Mouse (Mus musculus) lung, adult 10 weeks (tissue): ENCODE results near the gene Fdx1l. TPM values are rescaled to one million over a fixed set of nuclear protein-coding genes. Genes with fewer than 3 reads are reported as not detected.

ENCODE experiments used
- polyA plus RNA-seq: library from polyadenylated mRNA; stranded (reverse); fragments of 350-450 nt; fragmentation: Illumina TruSeq; extraction: RNeasy Lipid Tissue Mini Kit (QIAGEN cat#74804); gene quantifications from one replicate; pipeline ENCODE4 v1.2.3, GENCODE M21; 2014; ENCODE audit warnings: low read depth, low replicate concordance; ENCODE audit not compliant: insufficient read depth

The Fdx1l gene
- 40.1 TPM for polyA plus RNA-seq

GRCm38 (mm10) chr9:21073044-21073840 lies at the start of gene Fdx1l, which contains the start of gene Gm49373:
TSS of gene Fdx1l (minus strand) at chr9:21073614.
TSS of gene Gm49373 (minus strand) at chr9:21073096.

GRCm38 (mm10) chr9:21091707-21092320 lies 18.4 kb upstream of the Fdx1l start, which contains the start of the genes Gm38431 and Raver1:
TSS of gene Gm38431 (minus strand) at chr9:21091997.
TSS of gene Raver1 (minus strand) at chr9:21092008.

GRCm38 (mm10) chr9:21067006-21067684 lies 6.3 kb downstream of the Fdx1l start, which contains the start of gene Zglp1:
TSS of gene Zglp1 (minus strand) at chr9:21067093.

GRCm38 (mm10) chr9:21031896-21032351 lies 41.5 kb downstream of the Fdx1l start, which contains the start of gene Icam5:
TSS of gene Icam5 (plus strand) at chr9:21032073.

GRCm38 (mm10) chr9:21029291-21030054 lies 43.9 kb downstream of the Fdx1l start, which contains the start of gene Icam4:
TSS of gene Icam4 (plus strand) at chr9:21029373.

Other genes with a start within 250 kb of the Fdx1l start
- 17.4 TPM for gene A230050P20Rik, start 205.0 kb downstream of the Fdx1l start, polyA plus RNA-seq
- 2.2 TPM for gene Angptl6, start 193.9 kb downstream of the Fdx1l start, polyA plus RNA-seq
- gene Ppan, start 185.4 kb downstream of the Fdx1l start, polyA plus RNA-seq, result 15.0 TPM
- 123 TPM for gene Eif3g, start 175.0 kb downstream of the Fdx1l start, polyA plus RNA-seq
- gene Dnmt1, start 113.7 kb downstream of the Fdx1l start, polyA plus RNA-seq, result 8.6 TPM
- gene S1pr2, start 96.8 kb downstream of the Fdx1l start, polyA plus RNA-seq, result 8.2 TPM
- gene Mrpl4, start 70.9 kb downstream of the Fdx1l start, polyA plus RNA-seq, result 54.9 TPM
- gene Icam1, start 57.6 kb downstream of the Fdx1l start, polyA plus RNA-seq, result 159 TPM
- gene Icam4, start 44.2 kb downstream of the Fdx1l start, polyA plus RNA-seq, result 1.6 TPM
- gene Icam5, start 41.5 kb downstream of the Fdx1l start, polyA plus RNA-seq, result 0.12 TPM
- not detected for gene Zglp1, start 6.5 kb downstream of the Fdx1l start, polyA plus RNA-seq
- 0.21 TPM for gene Gm49373, start 518 bp downstream of the Fdx1l start, polyA plus RNA-seq
- gene Gm38431, start 18.4 kb upstream of the Fdx1l start, polyA plus RNA-seq, result 0.10 TPM
- gene Raver1, start 18.4 kb upstream of the Fdx1l start, polyA plus RNA-seq, result 17.8 TPM
- gene Tyk2, start 57.6 kb upstream of the Fdx1l start, polyA plus RNA-seq, result 9.4 TPM
- gene Cdc37, start 76.4 kb upstream of the Fdx1l start, polyA plus RNA-seq, result 99.3 TPM
- gene Pde4a, start 92.1 kb upstream of the Fdx1l start, polyA plus RNA-seq, result 3.4 TPM
- 24.3 TPM for gene Keap1, start 165.7 kb upstream of the Fdx1l start, polyA plus RNA-seq
- 1.3 TPM for gene S1pr5, start 174.8 kb upstream of the Fdx1l start, polyA plus RNA-seq
- 25.0 TPM for gene Atg4d, start 191.7 kb upstream of the Fdx1l start, polyA plus RNA-seq
- 18.5 TPM for gene Kri1, start 214.4 kb upstream of the Fdx1l start, polyA plus RNA-seq
- gene Cdkn2d, start 217.8 kb upstream of the Fdx1l start, polyA plus RNA-seq, result 20.3 TPM
- gene Ap1m2, start 238.7 kb upstream of the Fdx1l start, polyA plus RNA-seq, result 27.2 TPM
- 118 TPM for gene Slc44a2, start 247.1 kb upstream of the Fdx1l start, polyA plus RNA-seq